Mouse (Mus musculus) ES-E14 (cell line): ENCODE data around the gene Mrps16.

Experiments used
- CHD2 ChIP-seq: IDR thresholded peaks from 2 replicates; pipeline ENCODE4 v1.6.1; 2014; ENCODE audit warnings: mild to moderate bottlenecking, low read depth, low read length, inconsistent platforms
- HCFC1 ChIP-seq: IDR thresholded peaks from 2 replicates; pipeline ENCODE4 v1.6.1; 2012; ENCODE audit warnings: low read length, inconsistent platforms, borderline replicate concordance; ENCODE audit not compliant: insufficient read depth
- ZC3H11A ChIP-seq: IDR thresholded peaks from 2 replicates; pipeline ENCODE4 v1.6.1; 2012; ENCODE audit warnings: low read depth, mild to moderate bottlenecking, inconsistent platforms, low read length, borderline replicate concordance
- ZNF384 ChIP-seq: IDR thresholded peaks from 2 replicates; pipeline ENCODE4 v1.6.1; 2012; ENCODE audit warnings: low read depth, low read length, inconsistent platforms

GRCm38 (mm10) chr14:20340149-20340548 is 53.3 kb downstream of the Mrps16 start:
- no peak for TF ChIP-seq HCFC1
- TF ChIP-seq ZC3H11A: no peak
- TF ChIP-seq ZNF384: no peak
- TF ChIP-seq CHD2: no peak
